Mouse (Mus musculus): ENCODE measurements around the gene Mob1b. TPM values are rescaled to one million over a fixed set of nuclear protein-coding genes. Genes with fewer than 3 reads are reported as not detected.

The Mob1b gene
- total and polyA plus RNA-seq, 3 experiments = 7.0 to 11.9 (median 10.5) TPM

DNA sequence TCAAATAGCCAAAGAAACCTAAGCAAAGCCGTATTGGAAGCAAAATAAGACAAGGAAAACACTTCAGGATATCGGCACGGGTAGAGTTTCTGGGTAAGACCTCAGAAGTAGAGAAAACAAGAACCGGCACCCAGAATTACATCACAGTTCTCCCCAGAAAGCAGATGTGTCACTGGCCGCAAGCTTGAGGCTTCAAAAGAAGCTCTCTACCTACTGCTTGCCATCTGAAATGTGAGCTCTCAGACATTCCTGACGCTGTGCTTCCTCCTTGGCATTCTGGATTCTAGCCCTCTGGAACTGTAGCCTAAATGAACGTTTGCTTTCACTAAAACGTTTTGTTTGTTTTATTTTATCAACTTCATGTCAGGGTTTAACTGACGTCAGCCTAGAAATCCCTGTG lies 70.0 kb downstream of the Mob1b start:
- H3K4me2 ChIP-seq (ENCODE audit: insufficient read depth, low read depth, poor library complexity, severe bottlenecking) = peak overlapping the region; percentile 71
- peaks cover 0 to 11% of the 10 kb centered on the region in 2 experiments for H3K36me3 ChIP-seq (replicated peaks in 1 of 2; ENCODE audit: control insufficient read depth in 1 of 2, insufficient read depth in 1 of 2, low read length in 1 of 2)
- no peak for DNase-seq (ENCODE audit: extremely low read depth)
- in situ Hi-C loops (cut with MboI; ENCODE audit: low pct_ligation_motif_present, low pct_unique_long_range_greater_than_20kb, low sequenced_read_pairs) = no loop called here
- H3K79me2 ChIP-seq (replicated peaks; ENCODE audit: control insufficient read depth, extremely low read depth, insufficient read depth, poor library complexity, severe bottlenecking) = no peaks in the 10 kb centered on the region
- dilution Hi-C loops (cut with MboI; ENCODE audit: extremely low pct_ligation_motif_present, extremely low pct_unique_long_range_greater_than_20kb, low sequenced_read_pairs) = no loop called here
- H3K9me3 ChIP-seq (replicated peaks; ENCODE audit: low read length) = no peaks in the 10 kb centered on the region
- no peak overlapping the region for H3K27ac ChIP-seq (ENCODE audit: insufficient read depth, low read depth)
- no peak overlapping the region for H3K4me3 ChIP-seq (replicated peaks in 1 of 3; ENCODE audit: low read depth in 2 of 3, low read length in 2 of 3, poor library complexity in 1 of 3)
- TF ChIP-seq UBTF (IDR thresholded peaks at IDR 0.05; ENCODE audit: low read depth, low read length) = no peak
- TF ChIP-seq JUND (conservative IDR thresholded peaks at IDR 0.05; ENCODE audit: low read depth, low read length) = no peak
- TF ChIP-seq CHD2 (IDR thresholded peaks at IDR 0.05; ENCODE audit: low read length) = no peak
- no peak for TF ChIP-seq HCFC1 (IDR thresholded peaks at IDR 0.05; ENCODE audit: low read depth, low read length)
- TF ChIP-seq GABPA (IDR thresholded peaks at IDR 0.05; ENCODE audit: insufficient replicate concordance, low read depth, low read length) = no peak
- TF ChIP-seq E2F4 (IDR thresholded peaks at IDR 0.05; ENCODE audit: insufficient replicate concordance, low read depth, low read length) = no peak
- no peak for TF ChIP-seq IRF4 (IDR thresholded peaks at IDR 0.05; ENCODE audit: low read depth, low read length)
- no peak for TF ChIP-seq NELFE (IDR thresholded peaks at IDR 0.05; ENCODE audit: low read depth, low read length)
- TF ChIP-seq TBP (conservative IDR thresholded peaks at IDR 0.05; ENCODE audit: low read depth, low read length) = no peak
- no peak for TF ChIP-seq EP300 (IDR thresholded peaks at IDR 0.05; ENCODE audit: low read length)
- no peak for TF ChIP-seq ZC3H11A (IDR thresholded peaks at IDR 0.05; ENCODE audit: low read depth, low read length)
- no peak overlapping the region for H3K9ac ChIP-seq (ENCODE audit: insufficient read depth, low read depth)
- 0 out of 4 replicates have a peak, but pooled peaks cover 0 to 3% of the 10 kb centered on the region in 2 experiments for H3K4me1 ChIP-seq (ENCODE audit: control insufficient read depth in 1 of 2, insufficient read depth in 2 of 2)
- H3K27me3 ChIP-seq (replicated peaks) = no peaks in the 10 kb centered on the region

DNA sequence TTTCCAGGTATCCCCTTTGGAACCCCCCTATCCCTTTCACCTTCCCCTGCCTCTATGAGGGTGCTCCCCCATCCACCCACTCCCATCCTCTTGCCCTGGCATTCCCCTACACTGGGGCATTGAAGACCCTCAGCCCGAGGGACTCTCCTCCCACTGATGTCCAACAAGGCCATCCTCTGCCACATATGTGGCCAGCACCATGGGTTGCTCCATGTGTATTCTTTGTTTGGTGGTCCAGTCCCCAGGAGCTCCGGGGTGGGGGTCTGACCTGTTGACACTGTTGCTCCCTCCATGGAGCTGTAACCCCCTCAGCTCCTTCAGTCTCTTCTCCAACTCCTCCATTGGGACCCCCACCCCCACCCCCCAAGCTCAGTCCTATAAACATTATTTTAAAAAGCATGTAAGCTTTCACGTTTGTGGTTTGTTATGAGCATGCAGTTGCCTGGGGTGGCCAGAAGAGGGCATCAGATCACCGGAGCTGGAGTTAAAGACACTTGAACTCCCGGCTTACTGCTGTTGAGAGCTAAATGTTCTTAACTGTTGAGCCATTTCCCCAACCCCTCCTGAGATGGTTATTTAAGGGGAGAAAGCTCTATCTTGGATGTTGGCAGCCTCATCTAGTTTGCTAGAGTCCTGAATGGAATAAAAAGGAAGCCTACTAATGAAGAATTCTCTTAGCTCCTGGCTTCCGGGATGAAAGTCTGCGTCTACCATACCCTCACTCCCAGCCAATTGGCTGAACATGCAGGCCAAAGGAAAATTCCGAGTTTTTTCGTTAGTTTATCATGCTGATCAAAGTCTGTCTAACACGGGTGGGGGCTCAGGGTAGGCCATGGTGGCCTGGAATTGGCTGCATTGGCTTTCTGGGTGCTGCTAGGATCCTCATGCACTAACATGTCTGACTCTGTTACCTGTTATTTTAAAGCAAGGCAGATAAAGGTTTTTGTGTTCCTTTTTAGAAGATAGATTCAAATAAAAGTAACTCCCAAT lies 70.9 kb downstream of the Mob1b start:
- TF ChIP-seq JUND (conservative IDR thresholded peaks at IDR 0.05; ENCODE audit: low read depth, low read length) (no peak), PAX5 (IDR thresholded peaks at IDR 0.05; ENCODE audit: low read length) (no peak), CTCF (conservative IDR thresholded peaks at IDR 0.05 in 1 of 2, IDR thresholded peaks at IDR 0.05 in 1 of 2; ENCODE audit: low read depth in 2 of 2, low read length in 2 of 2) (peak; percentile 64 to 78), RAD21 (IDR thresholded peaks at IDR 0.05; ENCODE audit: low read depth, low read length) (peak; percentile 79), EP300 (IDR thresholded peaks at IDR 0.05; ENCODE audit: low read length) (no peak), SMC3 (IDR thresholded peaks at IDR 0.05; ENCODE audit: low read depth, low read length) (peak; percentile 64)
- Histone ChIP-seq H3K27ac (ENCODE audit: insufficient read depth, low read depth) (no peak overlapping the region), H3K9me3 (replicated peaks; ENCODE audit: low read length) (no peaks in the 10 kb centered on the region), H3K27me3 (replicated peaks) (no peaks in the 10 kb centered on the region), H3K79me2 (replicated peaks; ENCODE audit: control insufficient read depth, extremely low read depth, insufficient read depth, poor library complexity, severe bottlenecking) (no peaks in the 10 kb centered on the region), H3K4me2 (ENCODE audit: insufficient read depth, low read depth, poor library complexity, severe bottlenecking) (peak overlapping the region; percentile 71; the same call in 1 of the 2 replicates), H3K4me1 (ENCODE audit: control insufficient read depth in 1 of 2, insufficient read depth in 2 of 2) (0 out of 4 replicates have a peak, but pooled peaks cover 0 to 3% of the 10 kb centered on the region in 2 experiments), H3K9ac (ENCODE audit: insufficient read depth, low read depth) (no peak overlapping the region), H3K4me3 (replicated peaks in 1 of 3; ENCODE audit: low read depth in 2 of 3, low read length in 2 of 3, poor library complexity in 1 of 3) (no peak overlapping the region), H3K36me3 (replicated peaks in 1 of 2; ENCODE audit: control insufficient read depth in 1 of 2, insufficient read depth in 1 of 2, low read length in 1 of 2) (peaks cover 0 to 4% of the 10 kb centered on the region in 2 experiments)
- DNase-seq (ENCODE audit: extremely low read depth) = peak; percentile 60
- in situ Hi-C loops (cut with MboI; ENCODE audit: low pct_ligation_motif_present, low pct_unique_long_range_greater_than_20kb, low sequenced_read_pairs) = no loop called here
- dilution Hi-C loops (cut with MboI; ENCODE audit: extremely low pct_ligation_motif_present, extremely low pct_unique_long_range_greater_than_20kb, low sequenced_read_pairs) = no loop called here

All from CH12.LX (cell line).